Mouse (Mus musculus): ENCODE measurements around the gene Lhb. TPM values are rescaled to one million over a fixed set of nuclear protein-coding genes. Genes with fewer than 3 reads are reported as not detected.
"Not testable (repeated sequence)": the region's sequence is repeated elsewhere in the genome, so short reads cannot be mapped to it uniquely, and the experiment has no call there.

Gene Lhb
- polyA plus RNA-seq, 1 experiment, result not detected

- DNase-seq (ENCODE audit: low read depth in 1 of 2, low spot score in 2 of 2), result no peak
- no peak for TF ChIP-seq CTCF (IDR thresholded peaks at IDR 0.05; ENCODE audit: extremely low read depth, insufficient read depth, insufficient read length, insufficient replicate concordance)
- TF ChIP-seq POLR2A (IDR thresholded peaks at IDR 0.05; ENCODE audit: low read depth, low read length), result no peak
- Histone ChIP-seq H3K36me3 (ENCODE audit: control insufficient read depth, insufficient read depth, low read length) (peaks cover 34% of the 10 kb centered on the region), H3K27me3 (ENCODE audit: control insufficient read depth, insufficient read depth, low read length) (no peaks in the 10 kb centered on the region), H3K4me3 (ENCODE audit: extremely low read depth, insufficient read depth, insufficient read length) (no peak overlapping the region), H3K4me1 (ENCODE audit: control insufficient read depth, insufficient read depth, insufficient read length) (peaks cover 6% of the 10 kb centered on the region; the same call in 1 of the 2 replicates), H3K27ac (ENCODE audit: insufficient read depth, low read length) (peak overlapping the region; percentile 79)
- WGBS, result 60% methylated on average over 7 of the region's 7 CpGs
Observed at GRCm38 (mm10) chr7:45460377-45460776, 39.8 kb downstream of the Lhb start.

- peak in 1 of 2 experiments; percentile 33 for DNase-seq (ENCODE audit: low read depth in 1 of 2, low spot score in 2 of 2)
- Histone ChIP-seq H3K36me3 (ENCODE audit: control insufficient read depth, insufficient read depth, low read length) (peaks cover 34% of the 10 kb centered on the region), H3K27me3 (ENCODE audit: control insufficient read depth, insufficient read depth, low read length) (no peaks in the 10 kb centered on the region), H3K4me3 (ENCODE audit: extremely low read depth, insufficient read depth, insufficient read length) (no peak overlapping the region), H3K4me1 (ENCODE audit: control insufficient read depth, insufficient read depth, insufficient read length) (peaks cover 9% of the 10 kb centered on the region; the same call in 1 of the 2 replicates), H3K27ac (ENCODE audit: insufficient read depth, low read length) (peak overlapping the region; percentile 79)
- no peak for TF ChIP-seq CTCF (IDR thresholded peaks at IDR 0.05; ENCODE audit: extremely low read depth, insufficient read depth, insufficient read length, insufficient replicate concordance)
- no peak for TF ChIP-seq POLR2A (IDR thresholded peaks at IDR 0.05; ENCODE audit: low read depth, low read length)
- WGBS, result 46% methylated on average over 13 of the region's 13 CpGs
Observed at GRCm38 (mm10) chr7:45460860-45461314, 40.3 kb downstream of the Lhb start.

- peaks cover 34% of the 10 kb centered on the region for H3K36me3 ChIP-seq (ENCODE audit: control insufficient read depth, insufficient read depth, low read length)
- 96% methylated on average over 4 of the region's 5 CpGs for WGBS
- no peak overlapping the region for H3K4me3 ChIP-seq (ENCODE audit: extremely low read depth, insufficient read depth, insufficient read length)
Observed at GRCm38 (mm10) chr7:45461326-45461725, 40.7 kb downstream of the Lhb start.

GRCm38 (mm10) chr7:45461781-45462180 lies 41.2 kb downstream of the Lhb start:
- Histone ChIP-seq H3K4me3 (ENCODE audit: extremely low read depth, insufficient read depth, insufficient read length) (no peak overlapping the region), H3K27ac (ENCODE audit: insufficient read depth, low read length) (no peak overlapping the region), H3K36me3 (ENCODE audit: control insufficient read depth, insufficient read depth, low read length) (peaks cover 33% of the 10 kb centered on the region), H3K27me3 (ENCODE audit: control insufficient read depth, insufficient read depth, low read length) (no peaks in the 10 kb centered on the region), H3K4me1 (ENCODE audit: control insufficient read depth, insufficient read depth, insufficient read length) (peaks cover 13% of the 10 kb centered on the region)
- no peak for TF ChIP-seq POLR2A (IDR thresholded peaks at IDR 0.05; ENCODE audit: low read depth, low read length)
- TF ChIP-seq CTCF (IDR thresholded peaks at IDR 0.05; ENCODE audit: extremely low read depth, insufficient read depth, insufficient read length, insufficient replicate concordance), result no peak
- no peak for DNase-seq (ENCODE audit: low read depth in 1 of 2, low spot score in 2 of 2)
- 94% methylated on average over 4 of the region's 4 CpGs for WGBS

More at GRCm38 (mm10) chr7:45461326-45461725, 40.7 kb downstream of the Lhb start:
- Histone ChIP-seq H3K4me1 (ENCODE audit: control insufficient read depth, insufficient read depth, insufficient read length) (peaks cover 13% of the 10 kb centered on the region; the same call in 1 of the 2 replicates), H3K27ac (ENCODE audit: insufficient read depth, low read length) (peak overlapping the region; percentile 79), H3K27me3 (ENCODE audit: control insufficient read depth, insufficient read depth, low read length) (no peaks in the 10 kb centered on the region)
- DNase-seq (ENCODE audit: low read depth in 1 of 2, low spot score in 2 of 2), result no peak
- TF ChIP-seq CTCF (IDR thresholded peaks at IDR 0.05; ENCODE audit: extremely low read depth, insufficient read depth, insufficient read length, insufficient replicate concordance) (no peak), POLR2A (IDR thresholded peaks at IDR 0.05; ENCODE audit: low read depth, low read length) (no peak)

GRCm38 (mm10) chr7:45462325-45462724 lies 41.7 kb downstream of the Lhb start:
- H3K4me1 ChIP-seq (ENCODE audit: control insufficient read depth, insufficient read depth, insufficient read length), result peaks cover 10% of the 10 kb centered on the region
- DNase-seq (ENCODE audit: low read depth in 1 of 2, low spot score in 2 of 2), result no peak
- no peaks in the 10 kb centered on the region for H3K27me3 ChIP-seq (ENCODE audit: control insufficient read depth, insufficient read depth, low read length)
- no peak for TF ChIP-seq POLR2A (IDR thresholded peaks at IDR 0.05; ENCODE audit: low read depth, low read length)
- TF ChIP-seq CTCF (IDR thresholded peaks at IDR 0.05; ENCODE audit: extremely low read depth, insufficient read depth, insufficient read length, insufficient replicate concordance), result no peak
- H3K36me3 ChIP-seq (ENCODE audit: control insufficient read depth, insufficient read depth, low read length), result peaks cover 31% of the 10 kb centered on the region
- 91% methylated on average over 4 of the region's 4 CpGs for WGBS
- H3K27ac ChIP-seq (ENCODE audit: insufficient read depth, low read length), result no peak overlapping the region
- no peak overlapping the region for H3K4me3 ChIP-seq (ENCODE audit: extremely low read depth, insufficient read depth, insufficient read length)

- H3K4me3 ChIP-seq (ENCODE audit: extremely low read depth, insufficient read depth, insufficient read length); H3K27ac ChIP-seq (ENCODE audit: insufficient read depth, low read length); DNase-seq (ENCODE audit: low read depth in 1 of 2, low spot score in 2 of 2); H3K27me3 ChIP-seq (ENCODE audit: control insufficient read depth, insufficient read depth, low read length); H3K4me1 ChIP-seq (ENCODE audit: control insufficient read depth, insufficient read depth, insufficient read length): not testable (repeated sequence)
- 78% methylated on average over 4 of the region's 4 CpGs for WGBS
- peaks cover 27% of the 10 kb centered on the region for H3K36me3 ChIP-seq (ENCODE audit: control insufficient read depth, insufficient read depth, low read length)
Observed at GRCm38 (mm10) chr7:45462868-45463267, 42.2 kb downstream of the Lhb start.

GRCm38 (mm10) chr7:45463987-45464778 lies 43.6 kb downstream of the Lhb start:
- Histone ChIP-seq H3K27ac (ENCODE audit: insufficient read depth, low read length) (no peak overlapping the region), H3K27me3 (ENCODE audit: control insufficient read depth, insufficient read depth, low read length) (no peaks in the 10 kb centered on the region), H3K4me3 (ENCODE audit: extremely low read depth, insufficient read depth, insufficient read length) (no peak overlapping the region), H3K36me3 (ENCODE audit: control insufficient read depth, insufficient read depth, low read length) (peaks cover 19% of the 10 kb centered on the region), H3K4me1 (ENCODE audit: control insufficient read depth, insufficient read depth, insufficient read length) (peaks cover 7% of the 10 kb centered on the region)
- TF ChIP-seq POLR2A (IDR thresholded peaks at IDR 0.05; ENCODE audit: low read depth, low read length), result no peak
- no peak for TF ChIP-seq CTCF (IDR thresholded peaks at IDR 0.05; ENCODE audit: extremely low read depth, insufficient read depth, insufficient read length, insufficient replicate concordance)
- WGBS, result 93% methylated on average over 7 of the region's 7 CpGs
- DNase-seq (ENCODE audit: low read depth in 1 of 2, low spot score in 2 of 2), result no peak
